Mouse (Mus musculus) thymus, postnatal 4 days (tissue): ENCODE results near the gene Nlrc4.

ENCODE experiments used
- DNase-seq: peaks from one replicate; pipeline ENCODE4 v3.0.0; 2021

Nlrc4 gene

DNA sequence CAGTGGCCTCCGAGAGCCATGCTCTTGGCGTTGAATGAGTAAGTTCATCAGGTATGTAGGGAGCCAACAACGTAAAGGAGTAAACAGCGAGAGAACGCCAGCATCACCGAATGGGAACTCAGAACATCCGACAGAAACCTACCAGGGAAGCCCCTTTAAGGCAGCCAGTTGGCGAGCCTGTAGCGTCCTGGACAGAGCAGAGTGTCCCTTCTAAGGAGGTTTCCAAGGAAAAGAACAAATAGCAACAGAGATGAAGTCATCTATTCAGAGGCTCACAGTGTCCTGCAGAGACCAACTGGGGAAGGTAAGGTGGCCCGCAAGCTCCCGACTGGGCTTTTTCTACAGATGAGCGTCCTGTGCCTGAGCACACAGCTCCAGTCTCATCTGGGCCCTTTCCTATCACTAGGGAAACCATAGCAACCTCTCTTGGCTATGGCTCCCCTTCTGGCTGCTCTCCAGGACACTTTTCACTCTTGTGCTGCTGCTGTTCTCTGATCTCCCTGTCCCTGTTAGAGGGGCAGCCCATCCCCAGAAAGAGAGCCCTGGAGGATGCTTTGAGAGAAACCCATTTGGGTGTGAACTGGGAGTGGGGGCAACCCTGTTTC, 34.4 kb downstream of the Nlrc4 start:
- no peak for DNase-seq

DNA sequence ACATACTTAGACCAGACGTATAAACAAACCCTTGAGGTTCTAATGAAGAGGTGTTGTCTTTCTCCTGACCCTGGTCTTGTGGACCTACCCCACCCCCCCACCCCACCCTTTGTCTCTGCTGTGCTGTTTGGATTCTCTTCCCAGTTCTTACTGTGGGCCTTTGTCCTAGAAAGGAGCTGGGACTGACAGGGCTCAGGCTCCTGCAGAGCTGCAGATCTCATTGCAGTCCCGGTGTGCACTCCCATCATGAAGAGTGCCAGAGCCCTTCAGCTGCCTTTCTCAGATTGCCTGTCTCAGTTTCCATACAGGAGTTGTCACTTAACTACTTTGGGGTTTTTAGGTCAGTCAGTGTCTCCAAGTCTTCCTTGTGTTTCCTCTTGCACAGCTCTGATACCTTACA, 38.3 kb downstream of the Nlrc4 start:
- DNase-seq = no peak

DNA sequence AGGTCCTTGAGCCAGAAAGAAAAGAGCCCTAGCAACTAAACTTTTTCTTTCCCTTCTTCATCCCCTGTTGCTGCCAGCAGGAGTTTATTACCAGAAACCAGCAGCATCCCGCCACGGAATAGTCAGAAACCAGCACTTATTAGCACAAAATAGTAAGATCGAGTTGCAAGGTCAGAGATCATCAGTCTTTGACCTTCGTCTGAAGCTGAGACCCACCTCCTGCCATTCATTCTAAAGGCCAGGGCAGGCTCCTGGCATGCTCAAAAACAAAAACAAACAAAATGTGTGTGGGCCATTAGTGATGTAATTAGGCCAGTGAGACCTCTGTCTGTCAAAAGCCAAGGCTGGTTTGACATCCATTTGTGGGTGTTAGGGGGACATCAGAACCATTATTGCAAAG, 40.8 kb downstream of the Nlrc4 start:
- no peak for DNase-seq

DNA sequence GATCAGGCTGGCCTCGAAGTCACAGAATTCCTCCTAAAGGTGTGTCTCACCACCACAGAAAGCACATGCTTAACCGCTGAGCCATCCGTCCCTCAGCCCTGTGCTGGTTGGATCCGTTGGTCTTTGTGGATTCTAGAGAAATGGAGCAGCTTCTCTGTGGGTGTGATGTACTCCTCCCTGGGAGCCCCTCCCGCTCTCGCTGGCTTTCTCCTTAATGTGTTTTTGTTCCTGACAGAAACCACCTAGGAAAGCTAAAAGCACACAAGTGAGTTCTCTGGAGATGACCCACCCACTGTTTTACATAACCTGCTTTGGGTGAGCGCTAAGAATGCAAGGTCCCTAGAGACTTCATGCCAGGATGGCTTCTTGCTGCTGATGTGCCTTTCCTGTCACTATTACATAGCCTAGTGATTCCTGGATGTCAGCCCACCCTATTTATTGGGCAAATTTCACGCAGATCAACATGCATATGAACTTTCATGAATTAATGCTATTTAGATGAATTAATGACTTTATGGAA, 42.0 kb downstream of the Nlrc4 start:
- no peak for DNase-seq

DNA sequence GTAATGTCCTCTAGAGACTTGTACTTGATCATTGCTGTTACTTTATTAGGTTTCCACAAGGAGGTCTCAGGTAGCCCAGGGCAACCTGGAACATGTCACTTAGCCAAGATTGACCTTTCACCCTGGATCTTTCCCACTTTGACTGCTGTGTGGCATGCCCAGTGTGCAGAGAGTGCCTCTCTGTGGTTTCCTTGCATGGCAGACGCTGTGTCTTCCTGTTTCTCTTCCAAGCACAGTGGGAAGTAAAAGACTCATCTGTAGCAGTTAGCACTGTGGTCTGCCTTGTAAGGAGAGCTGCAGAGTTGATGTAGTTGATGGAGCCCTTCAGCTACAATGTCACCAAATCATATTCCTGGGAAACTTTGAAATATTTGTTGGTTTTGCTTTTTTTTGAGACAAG, 44.3 kb downstream of the Nlrc4 start:
- no peak for DNase-seq

DNA sequence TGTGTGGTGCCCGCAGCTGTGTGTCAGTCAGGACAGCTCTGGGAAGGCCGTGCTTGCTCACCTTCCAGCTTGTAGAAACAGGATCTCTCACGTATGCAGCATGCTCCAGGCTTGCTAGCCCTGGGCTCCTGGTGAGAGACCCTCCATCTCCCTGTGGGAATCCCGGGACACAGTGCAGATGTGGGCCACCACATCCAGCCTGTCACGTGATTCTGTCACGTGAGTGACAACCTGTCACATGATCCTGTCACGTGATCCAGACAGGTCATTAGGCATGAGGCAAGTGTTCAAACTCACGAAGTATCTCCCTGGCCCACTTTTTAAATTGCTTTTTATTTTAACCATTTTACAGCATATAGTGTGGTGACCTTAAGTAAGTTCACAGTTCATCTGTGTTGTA, 45.6 kb downstream of the Nlrc4 start:
- DNase-seq = no peak

DNA sequence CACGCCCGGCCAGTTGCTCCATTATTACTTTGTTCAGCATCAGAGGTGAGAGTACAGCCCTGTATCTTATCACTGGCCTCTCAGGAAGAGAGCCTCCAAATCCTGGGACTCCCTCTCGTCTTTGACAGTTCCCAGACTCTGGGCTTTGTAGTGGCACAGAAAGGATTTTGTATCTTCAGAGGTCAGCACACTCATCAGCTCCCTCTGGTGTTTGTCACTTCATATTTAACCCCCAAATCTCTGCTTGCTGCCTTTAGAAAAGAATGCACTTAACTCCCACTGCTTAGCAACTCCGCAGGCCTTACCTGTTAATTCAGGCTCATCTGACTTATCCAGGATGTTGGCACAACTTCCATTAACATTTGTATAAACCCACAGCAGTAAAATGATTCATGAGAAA, 49.2 kb downstream of the Nlrc4 start:
- DNase-seq = no peak

DNA sequence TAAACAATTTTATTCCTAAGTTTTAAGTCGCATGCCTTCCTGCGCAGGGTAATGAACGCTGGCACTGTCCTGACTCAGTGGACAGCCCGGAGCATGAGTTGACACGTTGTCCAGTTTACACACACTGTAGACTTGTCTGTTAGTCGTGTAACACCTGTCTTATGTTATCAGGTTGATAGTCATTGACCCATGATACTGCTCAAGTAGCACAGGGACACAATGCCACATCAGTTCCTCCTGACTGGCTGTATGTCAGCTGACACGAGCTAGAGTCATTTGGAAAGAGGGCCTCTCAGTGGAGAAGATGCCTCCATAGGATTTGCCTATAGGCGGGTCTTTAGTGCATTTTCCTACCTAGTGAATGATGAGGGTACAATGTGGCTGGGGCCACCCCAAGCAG, 52.5 kb downstream of the Nlrc4 start:
- no peak for DNase-seq

DNA sequence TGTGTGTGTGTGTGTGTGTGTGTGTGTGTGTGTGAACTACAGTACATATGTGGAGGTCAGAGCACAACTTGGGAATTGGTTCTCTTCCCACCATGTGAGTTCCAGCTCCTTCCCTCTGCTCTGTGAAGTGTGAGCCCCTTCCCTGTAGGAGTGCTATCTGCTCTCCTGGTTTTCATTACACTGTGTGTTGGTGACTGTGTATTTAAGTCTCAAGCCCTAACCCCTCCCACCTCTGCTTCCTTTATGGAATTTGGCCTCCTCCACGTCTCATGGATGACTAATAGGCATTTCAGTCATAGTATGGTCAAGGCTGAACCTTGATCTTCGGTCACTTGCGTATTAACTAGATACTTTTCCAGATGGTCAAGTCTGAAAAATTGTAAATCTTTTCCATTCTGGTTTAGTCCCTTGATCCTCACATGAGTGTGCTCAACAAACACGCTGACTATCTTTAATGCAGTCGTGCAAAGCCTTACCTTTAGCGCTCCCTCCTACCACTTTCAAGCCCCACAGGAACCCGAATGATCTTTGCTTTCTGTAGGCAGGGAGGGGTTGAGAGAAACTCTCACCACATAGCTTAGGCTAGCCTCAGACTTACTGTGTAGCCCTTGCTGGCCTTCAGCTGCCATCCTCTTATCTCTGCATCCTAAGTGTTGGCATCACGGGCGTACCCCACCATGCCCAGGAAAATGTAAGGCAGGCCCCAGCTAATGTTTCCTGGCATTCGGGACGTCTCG, 56.3 kb downstream of the Nlrc4 start:
- no peak for DNase-seq

DNA sequence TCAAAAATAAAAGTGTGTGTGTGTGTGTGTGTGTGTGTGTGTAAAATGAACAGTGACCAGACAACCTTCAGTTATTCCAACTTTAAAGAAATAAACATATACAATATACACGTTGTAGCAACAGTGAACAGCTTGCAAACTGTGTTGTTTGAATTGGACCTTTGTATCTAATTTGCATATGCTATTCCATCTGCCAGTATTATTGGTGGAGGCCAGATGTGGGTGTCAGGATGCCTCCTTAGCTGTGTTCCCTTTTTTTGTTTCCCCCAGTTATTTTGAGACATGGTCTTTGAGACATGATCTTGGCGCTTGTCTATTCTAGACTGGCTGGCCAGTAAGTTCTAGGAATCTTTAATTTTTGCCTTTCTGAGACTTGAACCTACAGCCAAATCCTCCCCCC, 61.8 kb downstream of the Nlrc4 start:
- no peak for DNase-seq

DNA sequence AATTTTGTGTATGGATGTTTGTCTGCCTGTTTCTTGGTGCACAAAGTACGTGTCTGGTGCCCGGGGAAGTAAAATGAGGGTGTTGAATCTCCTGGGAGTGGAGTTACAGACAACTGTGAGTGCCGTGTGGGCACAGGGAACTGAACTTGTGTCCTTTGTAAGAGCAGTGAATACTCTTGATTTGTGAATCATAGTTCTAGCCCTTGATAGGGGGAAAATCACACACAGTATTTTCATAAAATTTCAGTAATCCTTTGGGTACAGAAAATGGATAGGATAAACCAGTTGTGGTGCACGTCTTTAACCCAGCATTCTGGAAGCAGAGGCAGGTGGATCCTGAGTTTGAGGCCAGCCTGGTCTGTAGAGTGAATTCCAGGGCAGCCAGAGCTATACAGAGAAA, 62.2 kb downstream of the Nlrc4 start:
- DNase-seq = no peak

DNA sequence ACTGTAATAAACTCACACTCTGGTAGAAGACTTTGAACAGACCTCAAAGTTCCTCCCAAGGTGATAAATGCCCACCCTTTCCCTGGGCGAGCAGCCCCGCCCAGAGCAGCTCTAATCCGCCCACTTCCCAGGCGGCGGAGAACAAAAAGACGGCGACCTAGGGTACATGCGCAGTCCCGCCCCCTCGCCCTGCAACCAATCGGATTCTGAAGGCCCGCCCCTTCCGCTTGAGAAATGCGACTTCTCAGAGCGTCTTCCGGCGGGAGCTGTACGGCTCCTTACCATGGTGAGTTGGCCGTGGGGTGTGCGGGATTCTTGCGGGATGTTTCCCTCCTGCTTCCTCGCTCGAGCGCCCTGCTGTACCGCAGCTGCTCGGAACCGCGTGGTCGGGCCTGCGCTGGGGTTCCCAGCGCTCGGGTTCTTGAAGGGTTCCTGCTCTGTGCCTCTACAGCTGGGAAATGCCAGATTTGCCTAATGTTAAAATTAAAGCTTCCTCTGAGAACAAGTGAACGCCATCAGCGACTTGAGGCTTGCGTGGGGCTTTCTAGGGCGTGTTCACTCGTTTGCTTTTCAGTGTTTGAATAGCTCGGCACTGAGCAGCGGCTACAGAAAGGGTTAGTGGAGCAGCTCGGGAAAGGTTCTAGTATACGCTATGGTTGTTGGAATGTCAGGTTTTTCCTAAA, 63.4 kb downstream of the Nlrc4 start, which contains the start of gene Slc30a6:
Gene Slc30a6 (plus strand): TSS at position 226 of the 683 bp plus-strand sequence.
- DNase-seq = peak; percentile 97

DNA sequence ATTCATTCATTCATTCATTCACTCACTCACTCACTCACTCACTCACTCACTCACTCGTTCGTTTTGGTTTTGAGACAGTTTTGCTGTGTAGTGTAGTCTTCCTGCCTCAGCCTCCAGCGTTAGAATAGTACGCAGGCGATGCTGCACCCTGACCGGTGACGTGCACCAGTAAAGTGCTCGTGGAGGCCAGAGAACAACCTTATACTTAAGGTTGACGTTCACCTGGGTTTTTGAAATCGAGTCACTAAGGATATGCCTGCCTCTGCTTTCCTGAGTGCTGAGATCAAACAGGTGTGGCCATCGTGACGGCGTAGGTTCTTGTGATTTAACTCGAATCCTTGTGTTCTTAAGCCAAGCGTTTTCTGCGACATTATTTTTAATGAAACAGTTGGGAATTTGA, 64.1 kb downstream of the Nlrc4 start:
- peak; percentile 18 for DNase-seq

DNA sequence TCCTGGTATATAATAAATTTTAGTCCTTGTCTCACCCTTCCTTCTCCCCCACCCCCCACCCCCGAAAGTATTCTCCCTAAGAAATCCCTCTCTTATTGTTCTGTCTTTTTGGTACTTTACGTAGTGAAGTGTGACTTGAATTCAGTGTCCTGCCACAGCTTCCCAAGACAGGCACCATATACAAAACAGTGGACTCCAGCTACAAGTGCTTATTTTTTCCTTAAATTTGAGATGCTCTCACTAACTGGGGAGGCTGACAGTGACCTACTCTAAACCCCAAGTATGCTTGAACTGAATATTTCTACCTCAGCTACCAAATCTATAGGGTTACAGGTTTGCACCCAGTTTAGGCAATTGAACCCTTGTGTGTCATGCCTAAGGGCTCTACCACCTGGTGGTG, 64.6 kb downstream of the Nlrc4 start:
- DNase-seq = no peak

DNA sequence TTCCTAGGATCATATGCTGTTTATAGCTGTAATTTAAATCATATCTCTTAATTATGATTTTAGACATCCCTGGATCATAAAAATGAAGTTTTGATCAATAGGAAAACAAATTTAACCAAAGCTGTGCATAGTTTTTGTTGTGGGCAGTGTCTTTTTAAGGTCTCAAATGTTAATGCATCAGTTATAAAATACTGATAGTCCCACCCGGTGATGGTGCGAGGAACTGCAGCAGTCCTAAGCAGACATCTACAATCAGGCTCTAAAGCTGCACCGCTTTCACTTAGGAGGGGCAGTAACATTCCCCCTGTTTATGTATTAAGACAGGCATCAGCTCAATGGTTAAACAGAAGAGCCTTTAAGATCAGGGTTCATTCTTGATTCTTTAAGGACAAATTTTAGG, 69.1 kb downstream of the Nlrc4 start:
- DNase-seq = peak; percentile 16

DNA sequence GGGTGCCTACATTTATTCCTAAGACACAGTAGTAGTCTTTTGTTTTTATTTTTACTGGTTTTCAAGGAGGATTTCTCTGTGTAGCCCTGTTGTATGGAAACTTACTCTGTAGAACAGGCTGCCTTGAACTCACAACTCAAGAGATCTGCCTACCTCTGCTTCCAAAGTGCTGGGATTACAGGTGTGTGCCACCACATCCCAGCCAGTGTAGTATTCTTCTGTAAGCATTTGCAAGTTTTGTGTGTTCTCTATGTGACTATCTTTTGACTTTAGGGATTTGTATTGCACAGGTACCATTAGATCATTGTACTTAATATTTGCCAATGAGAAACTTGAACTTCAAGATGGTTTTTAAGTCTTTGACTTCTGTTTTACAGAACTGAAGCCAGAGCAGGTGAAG, 72.3 kb downstream of the Nlrc4 start:
- DNase-seq = no peak

DNA sequence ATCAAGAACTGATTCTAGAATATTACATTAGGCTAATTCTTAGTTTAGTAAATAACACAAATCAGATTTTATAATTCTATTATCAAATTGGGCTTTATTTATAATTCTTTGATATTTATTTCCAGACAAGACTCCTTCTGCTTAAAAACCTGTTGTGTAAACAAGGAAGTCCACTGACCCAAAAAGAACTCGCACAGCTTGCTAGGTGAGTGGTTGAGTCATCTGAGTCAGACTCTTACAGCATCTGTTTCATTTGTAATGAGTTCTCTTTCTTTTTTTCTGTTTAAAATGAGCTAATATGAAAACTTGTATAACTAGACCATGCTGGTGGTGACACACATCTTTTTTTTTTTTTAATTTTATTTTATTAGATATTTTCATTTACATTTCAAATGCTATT, 82.0 kb downstream of the Nlrc4 start:
- DNase-seq = no peak
